Mouse (Mus musculus) v-Abl transformed pro-B cells (cell line): ENCODE data around the gene Vmn1r93.
"Not testable (repeated sequence)": the region's sequence is repeated elsewhere in the genome, so short reads cannot be mapped to it uniquely, and the experiment has no call there.

Source experiments
- in situ Hi-C, 2 experiments: fragments of 400-800 bp; cut with MboI; formaldehyde crosslinking; loops; one replicate each; pipeline ENCODE4 v1.15.1; 2025; ENCODE audit not compliant: unreplicated experiment in 2 of 2

Gene Vmn1r93

DNA sequence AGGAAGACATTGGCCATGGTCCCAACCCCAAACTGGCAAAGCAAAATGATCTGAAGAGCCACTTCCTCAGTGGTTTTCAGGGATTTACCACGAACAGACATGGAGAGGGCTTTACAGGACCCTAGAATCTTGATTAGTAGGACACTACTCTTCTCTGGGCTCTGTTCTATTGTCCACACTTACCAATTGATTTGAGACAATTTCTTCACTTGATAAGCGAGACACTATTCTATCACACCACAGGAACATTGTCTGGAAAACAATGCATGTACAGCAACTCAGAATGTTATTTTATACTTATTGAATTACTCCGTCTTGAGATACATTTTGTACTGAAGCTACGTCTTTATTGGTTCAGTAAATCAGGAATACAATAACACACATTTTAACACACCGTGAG, at the start of gene Vmn1r93:
Vmn1r93 (minus strand) TSS at position 101 of the 400 bp plus-strand sequence.
- in situ Hi-C loops, result not testable (repeated sequence)

DNA sequence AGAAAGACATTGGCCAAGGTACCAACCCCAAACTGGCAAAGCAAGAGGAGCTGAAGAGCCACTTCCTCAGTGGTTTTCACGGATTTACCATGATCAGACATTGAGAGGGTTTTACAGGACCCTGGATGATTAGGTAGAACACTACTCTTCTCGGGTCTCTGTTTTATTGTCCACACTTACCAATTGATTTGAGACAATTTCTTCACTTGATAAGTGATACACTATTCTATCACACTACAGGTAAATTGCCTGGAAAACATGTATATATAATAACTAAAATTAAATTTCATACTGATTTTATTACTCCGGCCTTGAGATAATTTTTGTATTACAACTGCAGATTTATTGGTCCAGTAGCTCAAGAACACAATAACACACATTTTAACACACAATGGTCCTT, 29.4 kb upstream of the Vmn1r93 start, which contains the start of gene Vmn1r94:
Vmn1r94 (minus strand) TSS at position 101 of the 400 bp plus-strand sequence.
- in situ Hi-C loops, result not testable (repeated sequence)

DNA sequence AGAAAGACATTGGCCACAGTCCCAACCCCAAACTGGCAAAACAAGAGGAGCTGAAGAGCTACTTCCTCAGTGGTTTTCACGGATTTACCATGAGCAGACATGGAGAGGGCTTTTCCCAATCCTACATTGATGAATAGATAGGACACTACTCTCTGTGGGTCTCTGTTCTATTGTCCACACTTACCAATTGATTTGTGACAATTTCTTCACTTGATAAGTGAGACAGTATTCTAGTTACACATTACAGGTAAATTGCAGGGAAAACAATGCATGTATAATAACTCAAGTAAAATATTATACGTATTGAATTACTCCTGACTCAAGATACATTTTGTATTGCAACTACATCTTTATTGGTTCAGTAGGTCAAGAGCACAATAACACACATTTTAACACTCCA, 16.4 kb downstream of the Vmn1r93 start, which contains the start of gene Gm16442:
Gm16442 (minus strand) TSS at position 101 of the 400 bp plus-strand sequence.
- in situ Hi-C loops, result not testable (repeated sequence)

DNA sequence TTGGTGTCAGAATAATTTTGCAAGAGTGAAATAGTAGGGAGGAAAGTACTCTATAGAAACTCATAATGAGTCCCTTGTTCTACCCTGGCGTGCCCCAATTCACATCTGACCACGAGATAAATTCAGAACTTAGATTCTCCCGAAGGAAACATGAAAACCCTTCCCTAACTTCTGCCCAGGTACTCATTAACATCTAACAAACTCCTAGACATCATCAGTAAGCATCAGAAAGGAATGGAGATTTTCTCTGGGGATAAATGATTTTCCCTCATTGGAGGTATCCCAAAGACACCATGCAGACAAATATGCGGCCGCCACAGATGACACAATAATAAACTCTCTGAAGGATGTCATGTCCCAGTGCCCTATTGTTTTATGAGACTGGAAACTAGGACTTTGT, 39.5 kb downstream of the Vmn1r93 start, which contains the start of gene Vmn1r91:
Vmn1r91 (plus strand) TSS at position 301 of the 400 bp plus-strand sequence.
- in situ Hi-C loops, result not testable (repeated sequence)
